Mouse (Mus musculus): Measurements from ENCODE around the gene Stoml2.
"Not testable (repeated sequence)": the region's sequence is repeated elsewhere in the genome, so short reads cannot be mapped to it uniquely, and the experiment has no call there.

Stoml2 gene

DNA sequence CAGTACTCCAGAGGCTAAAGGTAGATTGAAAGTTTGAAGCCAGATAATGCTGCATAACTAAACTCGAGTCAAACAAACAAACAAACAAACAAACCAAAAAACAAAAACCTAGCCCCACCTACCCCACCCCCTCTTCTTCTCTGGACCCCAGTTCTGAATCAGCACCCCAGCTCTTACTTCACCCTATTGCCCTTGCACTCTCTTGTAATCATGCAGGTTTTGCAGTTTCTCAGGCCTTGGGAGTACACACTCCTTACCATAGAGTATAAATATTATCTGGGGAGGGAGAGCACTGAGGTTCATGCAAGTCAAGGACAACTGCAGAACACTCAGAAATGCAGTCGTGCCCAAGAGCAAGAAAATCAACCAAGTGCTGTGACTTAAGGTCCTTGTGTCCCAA is 30.2 kb downstream of the Stoml2 start:
- no peak for DNase-seq

DNA sequence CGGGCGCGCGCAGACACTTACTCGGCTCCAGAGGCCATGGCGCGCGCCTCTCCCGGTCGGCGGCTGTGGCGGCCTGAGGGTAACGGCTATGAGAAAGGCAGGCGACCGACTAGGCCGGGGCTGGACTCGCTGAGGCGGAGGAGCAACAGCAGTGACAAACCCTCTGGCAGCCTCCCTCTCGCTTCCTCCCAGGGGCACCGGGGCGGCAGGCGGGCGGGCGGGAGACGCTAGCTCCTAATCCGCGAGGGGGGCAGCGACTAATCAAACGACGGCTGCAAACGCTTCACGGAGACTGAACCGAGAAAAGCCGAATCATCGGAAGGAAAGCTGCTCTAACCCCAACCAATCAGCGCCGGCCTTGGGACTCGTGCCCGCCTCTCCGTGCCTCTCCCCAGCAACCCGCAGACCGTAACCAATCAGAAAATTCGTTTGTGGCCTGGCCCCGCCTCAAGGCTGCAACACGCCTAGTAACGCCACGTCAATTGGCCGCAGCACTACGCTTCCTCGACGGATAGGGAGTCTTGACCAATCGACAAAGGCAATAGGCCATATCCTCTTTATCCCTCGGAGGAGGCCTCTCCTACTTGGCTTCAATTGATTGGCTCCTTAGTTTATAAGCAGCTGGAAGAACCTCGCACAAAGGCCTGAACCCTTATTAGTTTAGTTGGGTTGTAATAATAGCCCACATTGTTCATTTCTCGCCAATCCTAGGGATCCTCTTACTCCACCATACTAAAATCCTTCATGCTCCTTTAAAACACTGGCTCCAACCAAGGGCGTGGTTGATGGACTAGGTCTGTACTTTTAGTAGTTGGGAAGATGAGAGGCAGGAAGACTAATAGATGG is 31.1 kb downstream of the Stoml2 start, which contains the start of gene Vcp:
TSS of gene Vcp (minus strand) at position 367 of the 846 bp plus-strand sequence.
- DNase-seq: peak; percentile 98 to 99

DNA sequence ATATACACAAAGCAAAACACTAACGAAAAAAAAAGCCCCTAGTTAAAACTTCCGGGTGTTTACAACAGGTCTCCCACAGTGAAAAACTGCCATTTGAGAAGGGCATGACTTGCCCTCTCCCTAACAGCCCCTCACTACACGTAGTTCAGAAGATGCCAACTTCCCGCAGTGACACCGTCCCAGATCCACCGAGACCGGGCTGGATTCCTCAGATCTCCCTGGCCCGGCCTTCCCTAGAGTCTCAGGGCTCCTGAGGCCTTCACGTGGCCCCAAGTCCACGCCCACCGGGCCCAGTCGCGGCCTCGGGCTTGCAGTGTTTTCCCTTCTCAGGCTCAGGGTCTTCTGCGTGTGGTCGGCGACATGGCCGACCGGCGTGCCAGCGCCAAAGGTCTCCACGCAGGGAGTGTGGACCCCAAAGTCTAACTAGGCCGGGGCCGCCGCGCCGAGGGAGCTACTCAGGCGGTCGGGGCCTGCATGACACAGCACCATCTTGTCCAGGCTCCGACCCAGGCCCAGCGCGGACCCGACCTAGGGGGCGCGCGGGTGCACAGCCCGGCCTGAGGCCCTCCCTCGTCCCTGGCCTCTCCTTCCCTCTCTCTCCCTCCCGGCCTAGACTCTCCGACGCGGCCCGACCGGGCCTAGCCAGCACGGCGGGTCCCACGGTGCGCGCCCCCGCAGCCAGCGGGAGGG is 31.9 kb downstream of the Stoml2 start:
- peak; percentile 68 to 78 for DNase-seq

DNA sequence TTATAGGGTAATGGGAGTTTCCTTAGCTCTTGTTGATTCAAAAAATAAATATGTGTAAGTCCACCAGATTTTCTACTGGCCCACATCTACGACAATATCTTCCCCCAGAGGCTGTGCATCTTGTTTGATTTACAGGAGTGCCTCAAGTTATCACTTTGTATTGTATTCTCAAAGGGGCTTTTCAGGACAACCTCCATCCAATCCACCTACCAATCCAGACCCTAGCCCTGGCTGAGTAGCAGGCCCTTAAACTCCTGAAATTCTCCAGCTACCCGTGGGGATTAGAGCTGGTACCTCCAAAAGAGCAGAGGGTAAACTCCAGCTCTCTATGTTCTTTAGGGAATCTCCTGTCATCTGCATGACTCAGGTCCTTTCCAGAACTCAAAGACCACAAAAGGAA is 33.5 kb downstream of the Stoml2 start:
- DNase-seq: no peak

DNA sequence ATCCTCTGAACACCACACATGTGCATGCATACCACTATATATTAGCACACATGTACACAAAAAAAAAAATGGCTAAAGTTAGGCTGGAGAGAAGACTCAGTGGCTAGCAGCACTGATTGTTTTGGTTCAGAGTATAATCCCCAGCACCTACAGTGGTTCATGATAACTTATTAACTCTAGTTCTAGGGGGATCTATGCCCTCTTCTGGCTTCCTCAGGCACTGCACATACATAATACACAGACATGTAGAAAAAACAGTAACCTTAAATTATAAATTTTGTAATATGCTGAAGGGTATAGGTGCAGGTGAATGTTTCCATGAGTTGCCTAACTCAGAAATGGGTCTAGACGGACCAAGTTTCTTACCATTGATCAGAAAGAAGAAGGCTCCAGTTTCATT is 43.2 kb downstream of the Stoml2 start:
- no peak for DNase-seq

DNA sequence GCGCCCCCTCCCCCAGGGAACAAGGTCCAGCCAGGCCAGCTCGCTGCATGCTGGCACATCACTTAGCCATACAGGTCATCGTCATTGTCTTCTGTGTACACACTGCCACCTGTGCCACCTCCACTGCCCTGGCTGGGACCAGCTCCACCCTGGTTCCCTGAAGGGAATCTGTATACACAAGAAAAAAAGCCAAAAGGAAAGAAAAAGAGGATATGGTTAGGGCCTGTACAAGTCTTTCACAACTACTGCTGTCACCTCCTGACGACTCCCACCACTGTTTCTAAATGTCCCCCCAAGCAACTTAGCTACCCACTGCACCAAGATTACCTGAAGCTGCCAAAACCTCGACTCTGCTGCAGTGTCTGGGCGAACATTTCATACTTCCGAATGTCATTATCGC is 51.0 kb downstream of the Stoml2 start:
- not testable (repeated sequence) for DNase-seq

DNA sequence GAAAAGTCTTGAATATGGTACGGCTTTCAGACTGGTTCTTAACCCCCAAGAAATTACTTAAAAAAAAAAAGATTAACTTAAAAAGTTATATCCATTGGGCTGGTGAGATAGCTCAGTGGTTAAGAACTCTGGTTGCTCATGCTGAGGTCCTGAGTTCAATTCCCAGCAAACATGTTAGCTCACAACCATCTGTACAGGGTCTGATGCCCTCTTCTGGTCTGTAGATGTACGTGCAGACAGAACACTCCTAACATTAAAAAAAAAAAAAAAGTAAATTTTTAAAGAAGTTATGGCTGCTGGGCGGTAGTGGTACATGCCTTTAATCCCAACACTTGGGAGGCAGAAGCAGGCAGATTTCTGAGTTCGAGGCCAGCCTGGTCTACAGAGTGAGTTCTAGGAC is 53.4 kb downstream of the Stoml2 start:
- DNase-seq: no peak

Data from cerebellum, adult 18-20 months (tissue).